Mouse (Mus musculus): ENCODE measurements around the gene Ttc13.

DNA sequence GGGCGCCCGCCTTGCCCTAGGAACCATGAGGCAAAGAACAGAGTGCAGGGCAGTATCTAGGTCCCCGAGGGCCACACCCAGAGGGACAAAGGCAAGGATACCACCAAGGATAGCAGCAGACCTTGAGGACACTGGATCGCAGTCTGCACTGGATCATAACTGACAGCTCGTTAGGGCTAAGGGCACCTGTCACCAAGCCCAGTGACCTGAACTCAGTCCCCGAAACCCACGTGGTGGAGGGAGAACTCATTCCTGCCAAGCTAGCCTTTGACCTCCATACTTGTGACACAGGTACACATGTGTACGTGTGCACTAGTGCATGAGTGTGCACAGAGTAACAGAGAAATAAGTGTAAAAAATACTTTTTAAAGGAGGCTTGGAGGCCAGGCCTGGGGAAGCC is 6.0 kb downstream of the Ttc13 start:
- no peak for TF ChIP-seq GATA1 (IDR thresholded peaks at IDR 0.05; ENCODE audit: borderline replicate concordance, low read length)
- TF ChIP-seq FLI1 (IDR thresholded peaks at IDR 0.05; ENCODE audit: low read length), result no peak

Measured in megakaryocyte, embryonic 14.5 days (primary cell).